Mouse (Mus musculus) mouse embryonic stem cell (cell line): ENCODE measurements around the gene Spata21.
"Not testable (repeated sequence)": the region's sequence is repeated elsewhere in the genome, so short reads cannot be mapped to it uniquely, and the experiment has no call there.

Source experiments
- in situ Hi-C, 2 experiments: fragments of 300-500 bp; cut with MboI; formaldehyde crosslinking; loops; 1 replicate in 1 of 2; 3 replicates in 1 of 2; pipeline ENCODE4 v1.14.3; 2019 to 2020; ENCODE audit warnings: low sequenced_read_pairs in 2 of 2, low pct_unique_long_range_greater_than_20kb in 1 of 2, mixed read lengths in 1 of 2; ENCODE audit not compliant: unreplicated experiment in 1 of 2

Gene Spata21

GRCm38 (mm10) chr4:141142285-141142811 is 54.2 kb downstream of the Spata21 start:
- in situ Hi-C loops: no loop called here

GRCm38 (mm10) chr4:141145124-141145523 is 57.0 kb downstream of the Spata21 start:
- in situ Hi-C loops: not testable (repeated sequence)

GRCm38 (mm10) chr4:141146491-141147033 is 58.4 kb downstream of the Spata21 start:
- in situ Hi-C loops: no loop called here

GRCm38 (mm10) chr4:141147112-141148008 is 59.2 kb downstream of the Spata21 start, which contains the start of gene Fbxo42:
Gene Fbxo42 (plus strand): TSS chr4:141147913.
- in situ Hi-C loops: no loop called here

- in situ Hi-C loops: no loop called here
Measured at GRCm38 (mm10) chr4:141148009-141148801, 60.1 kb downstream of the Spata21 start.

GRCm38 (mm10) chr4:141149116-141149515 is 61.0 kb downstream of the Spata21 start:
- in situ Hi-C loops: no loop called here

- in situ Hi-C loops: no loop called here
Measured at GRCm38 (mm10) chr4:141157485-141157884, 69.4 kb downstream of the Spata21 start.

- in situ Hi-C loops: no loop called here
Measured at GRCm38 (mm10) chr4:141158609-141159008, 70.5 kb downstream of the Spata21 start.

- in situ Hi-C loops: no loop called here
Measured at GRCm38 (mm10) chr4:141159093-141159492, 71.0 kb downstream of the Spata21 start.

- in situ Hi-C loops: no loop called here
Measured at GRCm38 (mm10) chr4:141159666-141160065, 71.5 kb downstream of the Spata21 start.

GRCm38 (mm10) chr4:141160193-141160592 is 72.1 kb downstream of the Spata21 start:
- in situ Hi-C loops: no loop called here

GRCm38 (mm10) chr4:141161699-141162208 is 73.6 kb downstream of the Spata21 start:
- in situ Hi-C loops: no loop called here
